Mouse (Mus musculus) megakaryocyte, adult 5-6 weeks (primary cell): ENCODE data around the gene Lgi4. TPM values are rescaled to one million over a fixed set of nuclear protein-coding genes. Genes with fewer than 3 reads are reported as not detected.

Source experiments
- ATAC-seq: 2 replicates; pipeline ENCODE4 v1.8.0; 2016; ENCODE audit warnings: mild to moderate bottlenecking, inconsistent platforms; ENCODE audit not compliant: poor library complexity, severe bottlenecking
- total RNA-seq, 2 experiments: library from RNA; stranded (forward) in 1 of 2; stranded (reverse) in 1 of 2; fragments of 153-499, 151-499 nt in 1 of 2; fragments of 221-1000, 200-1000 nt in 1 of 2; gene quantifications; 2 replicates each; pipeline versions ENCODE4 v1.2.3 to v1.2.4; 2015 to 2017

Gene Lgi4
- total RNA-seq, 2 experiments from 2014 or later = 0.07 to 0.13 TPM

- no peak for ATAC-seq
Measured at GRCm38 (mm10) chr7:31051321-31052021, 7.7 kb upstream of the Lgi4 start, which contains the start of gene Fxyd7. TSS of gene Fxyd7 (minus strand) at chr7:31051467.

GRCm38 (mm10) chr7:31052251-31052635, 6.9 kb upstream of the Lgi4 start:
- no peak for ATAC-seq

- peak; percentile 38; the same call in 1 of the 2 replicates for ATAC-seq
Measured at GRCm38 (mm10) chr7:31052636-31053434, 6.3 kb upstream of the Lgi4 start.

GRCm38 (mm10) chr7:31053882-31054447, 5.2 kb upstream of the Lgi4 start:
- no peak for ATAC-seq

GRCm38 (mm10) chr7:31054661-31055320, 4.4 kb upstream of the Lgi4 start:
- ATAC-seq = no peak

GRCm38 (mm10) chr7:31055354-31055824, 3.8 kb upstream of the Lgi4 start:
- no peak for ATAC-seq

GRCm38 (mm10) chr7:31055883-31056282, 3.3 kb upstream of the Lgi4 start:
- no peak for ATAC-seq

- no peak for ATAC-seq
Measured at GRCm38 (mm10) chr7:31056448-31056847, 2.7 kb upstream of the Lgi4 start.

GRCm38 (mm10) chr7:31057071-31057470, 2.1 kb upstream of the Lgi4 start, which contains the start of gene Fxyd1:
TSS of gene Fxyd1 (minus strand) at chr7:31057199.
- ATAC-seq = no peak

- ATAC-seq = no peak
Measured at GRCm38 (mm10) chr7:31057730-31058129, 1.4 kb upstream of the Lgi4 start.

- no peak for ATAC-seq
Measured at GRCm38 (mm10) chr7:31058211-31058610, 931 bp upstream of the Lgi4 start.

- ATAC-seq = no peak
Measured at GRCm38 (mm10) chr7:31059919-31060620, 928 bp downstream of the Lgi4 start.

- no peak for ATAC-seq
Measured at GRCm38 (mm10) chr7:31060621-31061010, 1.5 kb downstream of the Lgi4 start.

- ATAC-seq = no peak
Measured at GRCm38 (mm10) chr7:31063074-31063560, 4.0 kb downstream of the Lgi4 start.

GRCm38 (mm10) chr7:31067836-31068235, 8.7 kb downstream of the Lgi4 start:
- ATAC-seq = no peak

- no peak for ATAC-seq
Measured at GRCm38 (mm10) chr7:31069491-31069890, 10.3 kb downstream of the Lgi4 start.

- ATAC-seq = no peak
Measured at GRCm38 (mm10) chr7:31070324-31070723, 11.2 kb downstream of the Lgi4 start.

- ATAC-seq = no peak
Measured at GRCm38 (mm10) chr7:31072326-31072725, 13.2 kb downstream of the Lgi4 start.

- ATAC-seq = no peak
Measured at GRCm38 (mm10) chr7:31073546-31073945, 14.4 kb downstream of the Lgi4 start.

- no peak for ATAC-seq
Measured at GRCm38 (mm10) chr7:31074061-31074712, 15.0 kb downstream of the Lgi4 start.
